Comparison of ENCODE assay signal across 33 mouse cellular contexts in the genomic region with DNA sequence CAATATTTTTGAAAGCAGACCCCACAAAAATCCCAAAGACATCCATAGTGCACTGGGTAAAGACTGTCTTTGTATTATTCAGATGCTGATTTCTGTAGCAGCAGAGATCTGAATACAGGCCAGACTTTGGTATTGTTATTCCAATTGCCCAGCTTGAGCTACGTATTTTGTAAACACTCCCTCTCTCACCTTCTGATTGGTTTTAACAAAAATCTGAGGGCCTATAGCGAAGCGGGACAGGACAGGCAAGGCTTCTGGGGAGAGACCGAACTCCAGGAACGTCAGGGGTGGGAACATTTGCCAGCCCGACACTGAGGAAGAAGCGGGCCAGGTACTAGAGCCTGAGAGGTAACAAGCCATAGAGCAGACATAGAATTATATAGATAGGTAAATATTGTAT. TPM values are rescaled to one million over a fixed set of nuclear protein-coding genes. Genes with fewer than 3 reads are reported as not detected.
DNase-seq lines count a peak whose midpoint lies in the region; ATAC-seq and TF ChIP-seq lines count a peak whose summit lies in the region.
"Had no signal": no experiment of that assay in that cellular context is flagged by ENCODE, and none has a peak within 500 bp of the region (broad histone marks: within the 10 kb centered on the region; RNA-seq: fewer than 3 reads in every experiment).

No protein-coding gene starts in this region.

- H3K4me3 ChIP-seq in heart, adult 2 months = no peak overlapping the region
- H3K4me3 ChIP-seq in ES-Bruce4 (ENCODE audit: low read depth, low read length) (peak overlapping the region; percentile 14; the same call in 1 of the 2 replicates), ES-E14 (ENCODE audit: insufficient read depth in 1 of 2, low read depth in 1 of 2, low read length in 2 of 2, poor library complexity in 1 of 2, severe bottlenecking in 1 of 2) (peak overlapping the region in 1 of 2 experiments; percentile 75; a peak in 2 of 4 replicates)
- H3K4me3 ChIP-seq: forebrain, embryonic 13.5 days; heart, embryonic 10.5 days; heart, embryonic 13.5 days had no signal

- intact Hi-C loops in heart, adult 2 months (cut with DNase I) = no loop called here

- H3K4me1 ChIP-seq in heart, adult 2 months (ENCODE audit: control insufficient read depth, insufficient read depth, low read length) = no peaks in the 10 kb centered on the region
- H3K4me1 ChIP-seq in ES-Bruce4 (ENCODE audit: control insufficient read depth, insufficient read depth, low read length) (peaks cover 8% of the 10 kb centered on the region), ES-E14 (ENCODE audit: control insufficient read depth in 2 of 2, insufficient read depth in 2 of 2, low read length in 2 of 2, poor library complexity in 1 of 2) (peaks cover 8 to 20% of the 10 kb centered on the region in 2 experiments)
- H3K4me1 ChIP-seq: forebrain, embryonic 13.5 days had no signal

- no peak overlapping the region for H3K27ac ChIP-seq in heart, adult 2 months
- peak overlapping the region; percentile 80 for H3K27ac ChIP-seq in ES-Bruce4 (ENCODE audit: insufficient read depth, low read length)
- H3K27ac ChIP-seq in ES-E14 (ENCODE audit: insufficient read depth, low read depth, low read length, poor library complexity, severe bottlenecking) = no peak overlapping the region; the same call in 1 of the 2 replicates
- H3K27ac ChIP-seq: forebrain, embryonic 13.5 days; heart, embryonic 10.5 days; heart, embryonic 13.5 days; hindbrain, embryonic 14.5 days; hindbrain, postnatal 0 days had no signal

- TF ChIP-seq EP300 in heart, adult 2 months (IDR thresholded peaks at IDR 0.05; ENCODE audit: insufficient read depth, low read depth, low read length) = no peak
- peak; percentile 64 for TF ChIP-seq EP300 in ES-Bruce4 (IDR thresholded peaks at IDR 0.05; ENCODE audit: insufficient read depth, low read depth, low read length)

- no peaks in the 10 kb centered on the region for H3K27me3 ChIP-seq in heart, adult 2 months (ENCODE audit: control insufficient read depth, insufficient read depth, low read length)
- H3K27me3 ChIP-seq in ES-Bruce4 (ENCODE audit: control insufficient read depth, insufficient read depth, low read length, poor library complexity, severe bottlenecking) = no peaks in the 10 kb centered on the region
- H3K27me3 ChIP-seq: forebrain, embryonic 13.5 days; heart, embryonic 13.5 days had no signal

- no peaks in the 10 kb centered on the region for H3K36me3 ChIP-seq in heart, adult 2 months (ENCODE audit: control insufficient read depth, insufficient read depth, low read length)
- peaks cover 7% of the 10 kb centered on the region for H3K36me3 ChIP-seq in ES-Bruce4 (ENCODE audit: control insufficient read depth, insufficient read depth, low read length, poor library complexity, severe bottlenecking)
- H3K36me3 ChIP-seq in ES-E14 (ENCODE audit: control insufficient read depth, insufficient read depth, low read length, poor library complexity, severe bottlenecking) = no peaks in the 10 kb centered on the region; the same call in 1 of the 2 replicates
- H3K36me3 ChIP-seq: heart, embryonic 10.5 days; heart, embryonic 13.5 days had no signal

- DNase-seq in heart, adult 11 months = peak; percentile 63
- no peak for DNase-seq in heart, adult 2 months
- DNase-seq in ES-E14 (ENCODE audit: low read depth, low spot score) (peak; percentile 86), ZHBTc4 (ENCODE audit: low read depth, low spot score) (peak; percentile 97)
- no peak for DNase-seq in urinary bladder, postnatal 36 days (ENCODE audit: low spot score in 2 of 2)
- no peak for DNase-seq in layer of hippocampus, adult 9-11 months
- DNase-seq: adrenal gland, adult 8-10 months; adrenal gland, postnatal 25 days; cerebellum, adult 18-20 months; cerebellum, adult 9-10 months; cerebellum, postnatal 14 days; gastrocnemius, postnatal 10 days; heart, adult 18-20 months; heart, postnatal 14 days; heart, postnatal 4 days; kidney, adult 2 months had no signal

- TF ChIP-seq CTCF in heart, adult 2 months (IDR thresholded peaks at IDR 0.05) = no peak
- no peak for TF ChIP-seq CTCF in ES-Bruce4 (IDR thresholded peaks at IDR 0.05; ENCODE audit: low read depth, low read length)

- 87% methylated on average over 7 of the region's 7 CpGs for WGBS in heart, adult 2 months

- no peak overlapping the region for H3K9ac ChIP-seq in heart, adult 2 months (ENCODE audit: low read depth, low read length)
- H3K9ac ChIP-seq in ES-Bruce4 (ENCODE audit: low read depth, poor library complexity, severe bottlenecking) (peak overlapping the region; percentile 99; the same call in 1 of the 2 replicates), ES-E14 (ENCODE audit: insufficient read depth, low read depth, low read length, poor library complexity, severe bottlenecking) (no peak overlapping the region)
- H3K9ac ChIP-seq: forebrain, embryonic 13.5 days; heart, embryonic 13.5 days; hindbrain, embryonic 14.5 days had no signal

- no peaks in the 10 kb centered on the region for H3K79me2 ChIP-seq in heart, adult 2 months (replicated peaks; ENCODE audit: control insufficient read depth, insufficient read depth, low read length)

- no peak for ATAC-seq in erythroid progenitor cell, adult 5-6 weeks (replicated peaks; ENCODE audit: low FRiP score, poor library complexity, severe bottlenecking)
- ATAC-seq: activated CD4-positive, CD25-positive, alpha-beta regulatory T cell, adult 4 months; CD4-positive, CD25-positive, alpha-beta regulatory T cell, adult 4 months; forebrain, embryonic 13.5 days; inflammation-experienced regulatory T-cells, adult 6 months; intestine, postnatal 0 days had no signal

- in situ Hi-C loops in ES-E14 (cut with MboI; ENCODE audit: low sequenced_read_pairs in 2 of 2, unreplicated experiment in 2 of 2) = no loop called here

- no peaks in the 10 kb centered on the region for H3K9me3 ChIP-seq in ES-Bruce4 (replicated peaks; ENCODE audit: control insufficient read depth, insufficient read depth, low read length, poor library complexity, severe bottlenecking)
- no peaks in the 10 kb centered on the region for H3K9me3 ChIP-seq in ES-E14 (ENCODE audit: control insufficient read depth, insufficient read depth, low read depth, low read length)
- H3K9me3 ChIP-seq: forebrain, embryonic 13.5 days; heart, embryonic 10.5 days; heart, embryonic 13.5 days had no signal

- no peak for TF ChIP-seq POLR2A in heart, adult 2 months (IDR thresholded peaks at IDR 0.05; ENCODE audit: insufficient read depth, low read depth, low read length)
- peak; percentile 92 for TF ChIP-seq POLR2A in ES-Bruce4 (IDR thresholded peaks at IDR 0.05; ENCODE audit: insufficient read depth, low read length)

TF ChIP-seq in ES-E14, 5 proteins besides CTCF, POLR2A, EP300 and RAD21:
- no peak for TF ChIP-seq ZNF384 (IDR thresholded peaks at IDR 0.05; ENCODE audit: low read depth, low read length)
- TF ChIP-seq ZC3H11A (IDR thresholded peaks at IDR 0.05; ENCODE audit: borderline replicate concordance, low read depth, low read length) = no peak
- TF ChIP-seq CHD2 (IDR thresholded peaks at IDR 0.05; ENCODE audit: low read depth, low read length) = peak; percentile 57; the same call in 1 of the 2 replicates

RNA-seq across cellular contexts. Expression of a gene that starts 6.6 kb away (rescaled TPM):
- total RNA-seq in heart, adult 2 months (2021) = 10 to 100 TPM; 14.5 to 15.0 TPM
- polyA plus RNA-seq in heart, adult 2 months (2012; rRNA removed) = 2.5 and 6.2 TPM in 2 replicates
- polyA plus RNA-seq in ES-Bruce4 (2011; ENCODE audit: insufficient read depth, insufficient read length, low read depth, missing spikeins) = 79.1 and 81.1 TPM in 2 replicates
- total RNA-seq in ES-E14 (2012; rRNA removed) = 5.9 and 8.7 TPM in 2 replicates
- 23.4 and 43.6 TPM in 2 replicates for total RNA-seq in erythroid progenitor cell, adult 5-6 weeks (2015; ENCODE audit: low replicate concordance)
- 9.1 and 22.3 TPM in 2 replicates for total RNA-seq in erythroid progenitor cell, adult 5-6 weeks (2017; ENCODE audit: low replicate concordance)

RNA-seq across cellular contexts. Expression of a gene that starts 7.0 kb away (rescaled TPM):
- 1 to 10 TPM; 3.2 to 3.3 TPM for total RNA-seq in heart, adult 2 months (2021)
- polyA plus RNA-seq in heart, adult 2 months (2012; rRNA removed) = 2.3 and 5.5 TPM in 2 replicates
- 36.9 and 38.4 TPM in 2 replicates for polyA plus RNA-seq in ES-Bruce4 (2011; ENCODE audit: insufficient read depth, insufficient read length, low read depth, missing spikeins)
- 16.7 and 22.1 TPM in 2 replicates for total RNA-seq in ES-E14 (2012; rRNA removed)
- total RNA-seq in erythroid progenitor cell, adult 5-6 weeks (2015; ENCODE audit: low replicate concordance) = 5.4 TPM in 1 of 2 replicates, not detected in the other
- total RNA-seq in erythroid progenitor cell, adult 5-6 weeks (2017; ENCODE audit: low replicate concordance) = 25.3 and 36.0 TPM in 2 replicates
- polyA plus RNA-seq: activated CD4-positive, CD25-positive, alpha-beta regulatory T cell, adult 4 months; CD4-positive, CD25-positive, alpha-beta regulatory T cell, adult 4 months; embryonic facial prominence, embryonic 11.5 days; embryonic facial prominence, embryonic 14.5 days; forebrain, embryonic 13.5 days; heart, embryonic 10.5 days; heart, embryonic 13.5 days; heart, embryonic 16.5 days; hindbrain, embryonic 11.5 days; hindbrain, embryonic 14.5 days; inflammation-experienced regulatory T-cells, adult 6 months had no signal

RNA-seq across cellular contexts. Expression of a gene that starts 22.2 kb away (rescaled TPM):
- total RNA-seq in heart, adult 2 months (2021) = under 1 TPM; 0.36 to 0.73 TPM
- 0.45 and 0.47 TPM in 2 replicates for polyA plus RNA-seq in heart, adult 2 months (2012; rRNA removed)
- polyA plus RNA-seq in ES-Bruce4 (2011; ENCODE audit: insufficient read depth, insufficient read length, low read depth, missing spikeins) = 1.4 and 1.5 TPM in 2 replicates
- total RNA-seq in ES-E14 (2012; rRNA removed) = 0.90 and 1.4 TPM in 2 replicates
- 2.9 TPM in 1 of 2 replicates, not detected in the other for total RNA-seq in erythroid progenitor cell, adult 5-6 weeks (2015; ENCODE audit: low replicate concordance)
- 1.8 and 4.0 TPM in 2 replicates for total RNA-seq in erythroid progenitor cell, adult 5-6 weeks (2017; ENCODE audit: low replicate concordance)
- total RNA-seq: adrenal gland, postnatal 25 days; gastrocnemius, adult 18-20 months had no signal
- polyA plus RNA-seq: C2C12; forebrain, embryonic 13.5 days; hindbrain, embryonic 14.5 days had no signal

RNA-seq across cellular contexts. Expression of a gene that starts 57.6 kb away (rescaled TPM):
- total RNA-seq in heart, adult 2 months (2021) = 10 to 100 TPM; 65.6 to 70.2 TPM
- polyA plus RNA-seq in heart, adult 2 months (2012; rRNA removed) = 28.0 and 67.6 TPM in 2 replicates
- 434 and 488 TPM in 2 replicates for polyA plus RNA-seq in ES-Bruce4 (2011; ENCODE audit: insufficient read depth, insufficient read length, low read depth, missing spikeins)
- 443 and 576 TPM in 2 replicates for total RNA-seq in ES-E14 (2012; rRNA removed)
- total RNA-seq in erythroid progenitor cell, adult 5-6 weeks (2015; ENCODE audit: low replicate concordance) = 266 and 285 TPM in 2 replicates
- 123 and 292 TPM in 2 replicates for total RNA-seq in erythroid progenitor cell, adult 5-6 weeks (2017; ENCODE audit: low replicate concordance)

Comparison
In these comparisons a context has a peak if more than half of its experiments do, and no peak if none do; other contexts are left out.
1. DNase-seq: peak in heart, adult 11 months (single experiment), ES-E14 (single experiment) and ZHBTc4 (single experiment); none in heart, adult 2 months (0 of 2), urinary bladder, postnatal 36 days (0 of 2) and layer of hippocampus, adult 9-11 months (single experiment).